Mouse (Mus musculus): ENCODE measurements around the gene Mylk2.

Mylk2 gene

DNA sequence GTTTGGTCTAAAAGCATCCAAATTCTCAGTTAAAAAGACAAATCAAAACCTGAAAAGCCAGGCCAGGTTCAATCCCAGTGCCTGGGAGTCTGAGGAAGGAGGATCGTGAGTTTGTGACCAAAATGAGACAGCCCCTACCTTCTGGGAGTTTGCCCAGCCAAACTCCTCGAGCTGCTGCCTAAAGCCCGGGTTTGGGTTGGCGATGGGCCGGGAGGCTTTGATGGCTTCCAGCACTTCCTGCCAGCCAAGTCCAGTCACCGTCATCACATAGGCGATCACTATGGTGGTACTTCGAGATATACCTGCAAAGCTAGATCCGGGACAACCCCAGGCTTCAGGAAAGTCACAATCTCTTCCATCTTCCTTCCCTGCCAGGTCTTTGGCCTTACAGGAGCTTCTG is 32.9 kb downstream of the Mylk2 start:
- in situ Hi-C loops (cut with MboI) = no loop called here

DNA sequence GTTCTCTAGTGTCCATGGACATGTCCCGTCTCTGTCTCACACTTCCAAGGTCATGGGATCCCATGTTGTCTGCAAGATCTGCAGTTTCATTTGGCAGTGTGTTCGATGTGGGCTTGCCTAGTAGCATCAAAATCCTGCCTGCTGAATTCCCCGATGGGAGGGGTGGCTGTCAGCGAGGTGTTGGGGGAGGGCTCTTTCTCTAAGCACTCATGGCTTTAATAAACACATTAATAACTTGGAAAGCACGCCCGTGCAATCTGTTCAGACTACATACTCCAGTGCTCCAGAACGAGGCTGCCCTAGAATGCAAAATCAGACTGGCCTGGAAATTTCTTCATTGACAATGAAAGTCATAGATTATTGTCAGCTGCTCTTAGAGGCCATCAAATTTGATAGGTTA is 35.9 kb downstream of the Mylk2 start:
- in situ Hi-C loops (cut with MboI) = no loop called here

DNA sequence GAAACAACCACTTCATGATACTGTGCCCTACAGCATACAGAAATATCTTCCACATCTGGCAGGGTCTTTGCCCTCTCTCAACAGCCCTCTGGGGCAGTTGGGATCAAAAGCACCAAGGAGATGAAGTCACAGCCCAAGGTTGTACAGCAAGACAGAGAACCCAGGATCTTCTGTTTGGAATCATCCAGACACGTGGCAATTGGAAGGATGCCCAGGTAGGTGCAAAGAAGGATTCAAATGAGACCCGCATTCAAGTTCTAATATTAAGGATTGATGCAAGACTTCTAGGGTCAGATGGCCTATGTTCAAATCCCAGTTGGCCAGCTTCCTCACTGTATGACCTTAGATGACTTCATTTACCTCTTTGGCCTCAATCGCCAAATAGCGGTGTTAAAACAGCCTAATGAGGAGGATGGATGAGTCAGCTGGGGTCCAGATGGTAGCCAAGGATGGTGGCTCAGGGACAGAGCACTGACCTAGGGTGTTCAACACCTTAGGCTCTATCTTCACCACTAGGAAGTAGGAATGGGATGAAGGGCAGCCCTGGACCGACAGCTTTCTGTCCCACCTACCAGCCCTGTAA is 37.4 kb downstream of the Mylk2 start:
- in situ Hi-C loops (cut with MboI) = no loop called here

DNA sequence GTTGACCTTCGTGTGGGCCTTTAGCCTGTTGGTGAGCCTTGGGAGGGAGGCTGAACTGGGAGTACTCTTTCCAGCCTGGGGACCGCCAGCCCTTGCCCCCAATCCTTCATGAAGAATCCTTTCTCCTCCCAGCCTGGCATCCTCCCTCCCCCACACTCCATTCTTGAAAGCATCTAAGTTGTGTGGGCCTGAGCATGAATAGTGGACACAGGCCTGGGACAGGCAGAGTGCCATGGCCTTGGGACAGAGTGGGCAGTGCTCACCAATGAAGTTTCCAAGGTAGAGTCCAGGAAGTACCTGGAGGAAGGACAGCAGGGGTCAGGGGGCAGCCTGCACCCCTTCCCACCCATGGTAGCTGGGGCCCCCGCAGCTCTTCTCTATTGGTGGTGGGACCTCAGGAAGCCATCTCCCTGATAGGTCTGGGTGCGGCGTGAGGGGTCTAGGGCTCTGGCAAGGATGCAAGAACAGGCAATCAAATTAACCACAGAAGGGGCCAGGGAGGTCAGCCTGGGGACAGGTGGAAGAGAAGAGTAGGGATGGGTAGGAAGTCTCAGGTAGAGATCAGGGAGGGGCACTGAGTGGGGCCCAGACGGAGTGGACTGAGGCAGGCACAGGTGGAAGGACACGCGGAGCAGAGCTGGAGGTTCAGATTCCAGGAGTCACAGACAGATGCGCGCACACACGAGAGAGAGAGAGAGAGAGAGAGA is 39.4 kb downstream of the Mylk2 start:
- in situ Hi-C loops (cut with MboI) = no loop called here

DNA sequence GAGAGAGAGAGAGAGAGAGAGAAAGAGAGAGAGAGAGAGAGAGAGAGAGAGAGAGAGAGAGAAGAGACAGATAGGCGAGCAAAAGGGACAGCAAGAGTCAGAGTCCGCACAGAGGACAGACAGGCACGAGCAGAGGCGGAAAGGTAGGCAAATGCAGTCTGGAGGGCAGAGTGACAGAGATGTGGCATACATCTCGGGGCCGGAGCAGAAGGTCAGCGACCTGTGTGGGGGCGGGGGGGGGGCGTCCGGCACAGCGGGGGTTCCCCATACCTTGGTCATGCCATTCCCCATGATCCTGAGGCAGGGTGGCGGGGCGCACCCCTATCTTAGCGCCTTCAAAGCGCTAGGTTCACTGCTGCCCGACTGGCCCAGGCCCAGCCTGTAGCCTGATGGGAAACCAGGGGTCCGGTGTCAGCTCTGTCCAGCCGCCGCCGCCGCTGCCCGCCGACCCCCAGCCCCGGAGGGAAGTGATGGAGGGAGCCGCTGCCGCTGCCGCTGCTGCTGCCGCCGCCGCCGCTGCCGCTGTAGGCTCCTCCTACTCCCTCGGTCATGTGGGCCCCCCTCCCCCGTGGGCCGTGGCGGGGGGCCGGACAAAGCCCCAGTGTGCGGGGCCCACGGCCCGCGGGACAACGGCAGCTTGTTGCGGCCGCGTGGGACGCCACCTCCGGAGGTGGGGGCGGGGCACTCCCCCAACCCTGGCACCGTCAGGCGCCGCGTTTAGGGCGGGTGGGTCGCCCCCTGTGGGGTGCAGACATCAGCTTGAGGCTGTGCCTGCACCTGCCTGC is 40.1 kb downstream of the Mylk2 start, which contains the start of gene Dusp15:
Gene Dusp15, minus strand, starts transcription at position 634 of the 785 bp plus-strand sequence.
- in situ Hi-C loops (cut with MboI) = no loop called here

DNA sequence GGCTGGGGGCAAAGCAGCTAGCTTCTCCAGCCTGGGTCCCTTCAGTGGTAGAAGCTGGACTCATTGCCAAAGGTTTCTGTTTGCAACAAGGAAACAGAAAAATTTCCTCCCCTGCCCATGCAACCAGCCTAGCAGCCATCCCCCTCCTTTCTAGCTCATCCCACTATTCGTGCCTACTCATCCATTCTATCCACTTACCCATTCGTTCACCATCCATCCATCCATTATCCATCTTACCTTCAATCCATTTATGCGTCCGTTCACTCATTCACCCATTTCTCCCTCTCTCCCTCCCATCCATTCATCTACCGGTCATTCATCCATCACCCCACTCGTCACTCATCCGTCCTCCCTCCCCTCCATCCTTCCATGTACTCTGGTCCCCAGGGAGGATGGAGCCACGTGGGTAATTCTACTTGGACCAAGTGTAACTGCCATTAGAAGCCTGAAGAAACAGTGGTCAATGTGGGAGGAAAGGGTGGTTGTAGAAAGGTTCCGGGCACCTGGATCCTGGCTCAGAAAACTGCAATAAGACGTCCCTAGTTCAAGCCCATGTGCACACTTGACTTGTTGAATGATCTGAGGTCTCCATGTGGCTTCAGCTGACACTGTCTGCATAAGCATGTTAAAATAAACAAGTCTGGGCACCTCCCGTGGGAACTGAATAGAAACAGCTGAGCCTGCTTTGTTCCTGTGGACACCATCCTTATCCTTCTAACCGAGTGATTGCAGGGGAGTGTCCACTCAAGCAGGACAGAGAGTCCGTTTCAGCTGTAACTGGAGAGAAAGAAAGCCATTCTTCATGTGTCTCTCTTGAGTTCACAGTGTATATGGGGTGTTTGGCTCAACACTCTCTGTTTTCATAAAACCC is 40.9 kb downstream of the Mylk2 start:
- in situ Hi-C loops (cut with MboI) = no loop called here

DNA sequence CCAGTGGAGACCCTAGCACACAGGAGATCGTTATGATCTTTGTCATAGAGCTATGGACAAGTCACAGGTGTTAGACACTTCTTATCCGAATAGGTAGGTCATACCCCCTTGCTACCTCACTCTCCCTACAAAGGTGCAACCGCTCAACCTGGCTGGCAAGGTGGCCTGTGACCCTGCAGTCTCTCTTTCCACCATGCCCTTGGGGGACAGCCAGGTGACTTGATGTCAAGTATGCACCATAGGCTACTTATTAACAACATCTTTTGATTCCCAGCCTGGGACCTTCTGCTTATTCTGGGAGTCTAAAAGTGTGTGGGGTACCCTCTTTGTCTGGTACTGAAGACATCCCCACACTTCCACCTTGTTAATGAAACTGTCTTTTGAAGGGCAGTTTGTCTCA is 47.0 kb downstream of the Mylk2 start:
- in situ Hi-C loops (cut with MboI) = no loop called here

DNA sequence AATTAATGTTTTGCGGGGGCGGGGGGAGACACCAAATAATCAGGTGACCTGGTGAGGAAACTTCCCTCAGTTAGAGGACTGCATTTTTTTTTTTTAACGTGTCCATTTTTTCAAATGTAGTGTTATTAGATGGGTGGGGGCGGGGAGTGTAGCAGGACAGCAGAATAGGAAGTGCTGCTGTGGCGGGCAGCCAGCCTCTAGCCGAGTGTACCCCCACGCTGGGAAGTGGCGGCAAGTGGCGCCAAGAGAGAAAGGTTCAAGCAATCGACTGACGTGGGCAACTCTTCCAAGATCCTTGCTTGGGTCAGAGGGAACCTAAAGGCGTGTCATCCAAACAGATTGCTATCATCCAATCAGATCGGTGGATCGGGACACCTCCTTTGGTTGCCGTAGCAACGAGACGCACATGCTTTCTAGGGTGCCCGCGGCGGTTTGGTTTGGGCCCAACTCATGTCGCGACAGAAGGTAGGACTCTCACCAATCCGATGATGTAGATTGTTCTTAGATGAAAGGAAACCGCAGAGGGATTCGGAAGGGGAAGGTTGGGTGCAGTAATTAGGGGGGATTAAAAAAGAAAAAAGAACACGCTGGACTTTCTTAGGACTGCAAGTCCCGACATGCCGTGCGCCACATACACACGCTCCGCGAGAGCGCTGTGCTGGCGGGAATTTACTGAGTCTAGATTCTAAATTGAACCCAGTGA is 51.1 kb downstream of the Mylk2 start, which contains the start of gene Ttll9:
Gene Ttll9, plus strand, starts transcription at position 395 of the 703 bp plus-strand sequence.
- in situ Hi-C loops (cut with MboI) = no loop called here

DNA sequence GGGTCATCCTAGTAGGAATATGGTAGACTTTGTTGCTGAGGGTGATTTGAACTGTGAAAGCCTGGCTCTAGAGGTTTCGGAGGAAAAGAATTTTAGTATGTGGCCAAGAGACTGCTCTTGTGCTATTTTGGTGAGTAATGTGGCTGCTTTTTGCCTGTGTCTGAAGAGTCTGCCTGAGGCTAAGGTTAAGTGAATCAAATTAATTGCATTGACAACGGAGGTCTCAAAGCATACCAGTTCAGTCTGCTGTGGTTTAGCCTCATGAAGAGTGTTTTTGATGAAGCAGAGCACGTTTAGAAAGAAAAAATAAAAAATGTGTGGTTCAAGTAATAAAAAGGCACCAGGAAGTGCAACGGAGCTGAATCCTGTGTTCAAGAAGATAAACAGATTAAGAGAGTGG is 54.4 kb downstream of the Mylk2 start:
- in situ Hi-C loops (cut with MboI) = no loop called here
